24 mouse cellular contexts compared by ENCODE assay signal in genomic region chr11:118178236-118178635, GRCm38 (mm10). TPM values are rescaled to one million over a fixed set of nuclear protein-coding genes. Genes with fewer than 3 reads are reported as not detected.
DNase-seq lines count a peak whose midpoint lies in the region; ATAC-seq lines count a peak whose summit lies in the region.
"Had no signal": no experiment of that assay in that cellular context is flagged by ENCODE, and none has a peak within 500 bp of the region (broad histone marks: within the 10 kb centered on the region; RNA-seq: fewer than 3 reads in every experiment).

No protein-coding gene starts in this region.

- no peaks in the 10 kb centered on the region for H3K9me3 ChIP-seq in embryonic facial prominence, embryonic 15.5 days (replicated peaks)
- no peaks in the 10 kb centered on the region for H3K9me3 ChIP-seq in embryonic facial prominence, embryonic 10.5 days
- H3K9me3 ChIP-seq in megakaryocyte, embryonic 14.5 days = no peaks in the 10 kb centered on the region
- H3K9me3 ChIP-seq: embryonic facial prominence, embryonic 12.5 days; forebrain, embryonic 12.5 days; forebrain, embryonic 15.5 days; hindbrain, embryonic 10.5 days had no signal

- H3K27me3 ChIP-seq in embryonic facial prominence, embryonic 15.5 days = no peaks in the 10 kb centered on the region
- no peaks in the 10 kb centered on the region for H3K27me3 ChIP-seq in embryonic facial prominence, embryonic 10.5 days (replicated peaks; ENCODE audit: low read depth, poor library complexity, severe bottlenecking)
- H3K27me3 ChIP-seq in megakaryocyte, embryonic 14.5 days (replicated peaks) = no peaks in the 10 kb centered on the region
- H3K27me3 ChIP-seq: embryonic facial prominence, embryonic 12.5 days; forebrain, embryonic 12.5 days; forebrain, embryonic 15.5 days; Patski had no signal

- 87% methylated on average over 5 of the region's 5 CpGs for WGBS in embryonic facial prominence, embryonic 15.5 days
- WGBS in embryonic facial prominence, embryonic 10.5 days = 89% methylated on average over 5 of the region's 5 CpGs

- ATAC-seq in embryonic facial prominence, embryonic 15.5 days (ENCODE audit: insufficient number of reproducible peaks, low FRiP score, low TSS enrichment, low read depth) = no peak
- ATAC-seq in granulocyte monocyte progenitor cell, adult 5-6 weeks (replicated peaks; ENCODE audit: poor library complexity, severe bottlenecking) = peak; percentile 43
- ATAC-seq: forebrain, embryonic 15.5 days; hindbrain, postnatal 0 days; inflammation-experienced regulatory T-cells, adult 6 months; Patski had no signal

- no peak overlapping the region for H3K4me3 ChIP-seq in embryonic facial prominence, embryonic 15.5 days (replicated peaks)
- H3K4me3 ChIP-seq in embryonic facial prominence, embryonic 10.5 days = no peak overlapping the region
- H3K4me3 ChIP-seq in megakaryocyte, embryonic 14.5 days (replicated peaks) = peak overlapping the region; percentile 44
- H3K4me3 ChIP-seq: embryonic facial prominence, embryonic 12.5 days; erythroblast, embryonic 14.5 days; forebrain, embryonic 12.5 days; forebrain, embryonic 15.5 days; hindbrain, embryonic 10.5 days had no signal

- H3K27ac ChIP-seq in embryonic facial prominence, embryonic 15.5 days (replicated peaks) = 0 out of 2 replicates have a peak overlapping the region, but pooled peaks have one; percentile 44
- no peak overlapping the region for H3K27ac ChIP-seq in embryonic facial prominence, embryonic 10.5 days (replicated peaks)
- H3K27ac ChIP-seq: embryonic facial prominence, embryonic 12.5 days; forebrain, embryonic 12.5 days; forebrain, embryonic 15.5 days; hindbrain, embryonic 10.5 days; hindbrain, embryonic 14.5 days; hindbrain, postnatal 0 days had no signal

- H3K36me3 ChIP-seq in embryonic facial prominence, embryonic 15.5 days = peaks cover 72% of the 10 kb centered on the region
- H3K36me3 ChIP-seq in embryonic facial prominence, embryonic 10.5 days (replicated peaks) = peaks cover 82% of the 10 kb centered on the region
- peaks cover 89% of the 10 kb centered on the region for H3K36me3 ChIP-seq in megakaryocyte, embryonic 14.5 days (replicated peaks; ENCODE audit: low read length)

- no peak overlapping the region for H3K9ac ChIP-seq in embryonic facial prominence, embryonic 15.5 days
- H3K9ac ChIP-seq: embryonic facial prominence, embryonic 12.5 days; forebrain, embryonic 12.5 days; forebrain, embryonic 15.5 days; hindbrain, embryonic 14.5 days had no signal

- no peaks in the 10 kb centered on the region for H3K4me1 ChIP-seq in embryonic facial prominence, embryonic 15.5 days
- H3K4me1 ChIP-seq in embryonic facial prominence, embryonic 10.5 days = 0 out of 2 replicates have a peak, but pooled peaks cover 5% of the 10 kb centered on the region
- H3K4me1 ChIP-seq in megakaryocyte, embryonic 14.5 days = peaks cover 28% of the 10 kb centered on the region
- H3K4me1 ChIP-seq: embryonic facial prominence, embryonic 12.5 days; forebrain, embryonic 12.5 days; forebrain, embryonic 15.5 days had no signal

- DNase-seq in embryonic facial prominence, embryonic 10.5 days (ENCODE audit: low spot score) = no peak
- DNase-seq in ovary, postnatal 36 days (ENCODE audit: low spot score) = no peak
- DNase-seq in layer of hippocampus, adult 8-10 months (ENCODE audit: low spot score in 2 of 2) = no peak
- DNase-seq in adrenal gland, adult (ENCODE audit: inconsistent age in 2 of 2, low spot score in 1 of 2) = no peak
- DNase-seq: adrenal gland, adult 2 months; adrenal gland, postnatal 25 days; cerebellum, adult 18-20 months; cerebellum, adult 9-10 months; cerebellum, postnatal 14 days; gastrocnemius, postnatal 36 days; heart, adult 11 months had no signal

- H3K4me2 ChIP-seq in embryonic facial prominence, embryonic 15.5 days (replicated peaks) = no peak overlapping the region
- H3K4me2 ChIP-seq: embryonic facial prominence, embryonic 12.5 days; forebrain, embryonic 12.5 days; forebrain, embryonic 15.5 days; heart, embryonic 11.5 days; hindbrain, embryonic 14.5 days had no signal

RNA-seq across cellular contexts. Expression of gene Dnah17, which starts 47.8 kb away (rescaled TPM):
- 0.17 and 0.21 TPM in 2 replicates for polyA plus RNA-seq in embryonic facial prominence, embryonic 15.5 days (2015; fragmentation: Nextera tagmentation; extraction: Ambion mirVana)
- 0.17 and 0.19 TPM in 2 replicates for polyA plus RNA-seq in embryonic facial prominence, embryonic 10.5 days (2016; fragmentation: Nextera tagmentation; extraction: Ambion mirVana)
- 0.13 TPM in 1 of 2 replicates, not detected in the other for total RNA-seq in granulocyte monocyte progenitor cell, adult 5-6 weeks (2014; fragmentation: Nextera tagmentation)
- not detected in 2 replicates for total RNA-seq in granulocyte monocyte progenitor cell, adult 5-6 weeks (2017)
- polyA plus RNA-seq in megakaryocyte, embryonic 14.5 days (2012; ENCODE audit: insufficient read depth, low replicate concordance) = 0.06 and 0.11 TPM in 2 replicates
- under 1 TPM in 2 of 4 experiments, not detected in 2; 0.07 to 0.09 TPM for total RNA-seq in layer of hippocampus, adult 8-10 months (2022)
- total RNA-seq: hindbrain, postnatal 0 days had no signal
- polyA plus RNA-seq: erythroblast, embryonic 14.5 days had no signal
